Mouse (Mus musculus) cortical plate, adult 2 months (tissue): ENCODE results near the gene Ppm1j.

Experiments
- CTCF ChIP-seq: fragments of 200-500 bp; IDR thresholded peaks from 2 replicates; pipeline ENCODE4 v1.5.1; 2011; ENCODE audit warnings: mild to moderate bottlenecking, control low read depth, low read length; ENCODE audit not compliant: insufficient read depth; ENCODE audit errors: extremely low read depth
- POLR2A ChIP-seq: fragments of 200-500 bp; IDR thresholded peaks from 2 replicates; pipeline ENCODE4 v1.6.1; 2011; ENCODE audit warnings: mild to moderate bottlenecking, low read length, control low read depth; ENCODE audit not compliant: insufficient read depth; ENCODE audit errors: extremely low read depth

DNA sequence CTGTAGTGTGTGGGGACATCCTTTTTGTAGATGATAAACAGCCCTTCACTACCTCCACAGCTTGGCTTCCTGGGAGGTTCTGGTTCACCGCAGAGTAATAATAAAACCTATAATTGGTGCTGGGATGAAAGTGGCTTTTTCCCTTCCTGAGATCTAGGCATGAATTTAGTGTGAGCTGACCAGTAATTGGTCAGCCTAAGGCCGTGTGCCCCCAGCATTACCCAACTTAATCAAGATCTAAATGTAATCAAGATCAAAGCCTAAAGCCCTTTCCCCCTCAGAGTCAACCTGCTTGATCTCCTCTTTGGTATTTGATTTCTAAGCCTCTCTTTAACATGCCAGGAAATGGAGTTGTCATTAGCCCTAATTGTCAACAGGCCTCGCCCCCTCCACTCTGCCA lies 47.9 kb upstream of the Ppm1j start:
- TF ChIP-seq CTCF: no peak
- TF ChIP-seq POLR2A: no peak
